Mouse (Mus musculus): ENCODE data around the gene Hist1h4c.

GRCm38 (mm10) chr13:23709714-23710373, 11.6 kb upstream of the Hist1h4c start:
- TF ChIP-seq RAD21 (IDR thresholded peaks at IDR 0.05; ENCODE audit: low read depth, low read length), result no peak
- no peak for TF ChIP-seq TCF12 (IDR thresholded peaks at IDR 0.05; ENCODE audit: low read depth, low read length)
- TF ChIP-seq MYC (IDR thresholded peaks at IDR 0.05; ENCODE audit: low read depth, low read length), result no peak
- TF ChIP-seq ZNF384 (IDR thresholded peaks at IDR 0.05; ENCODE audit: low read depth, low read length), result no peak
- TF ChIP-seq POLR2A (IDR thresholded peaks at IDR 0.05; ENCODE audit: control insufficient read depth in 1 of 2, insufficient read depth in 1 of 2, low read depth in 1 of 2, low read length in 2 of 2, poor library complexity in 1 of 2), result no peak
- TF ChIP-seq TBP (IDR thresholded peaks at IDR 0.05; ENCODE audit: low read depth, low read length), result no peak
- TF ChIP-seq ETS1 (IDR thresholded peaks at IDR 0.05; ENCODE audit: low read depth, low read length), result no peak

Measured in MEL (cell line).